Mouse (Mus musculus) midbrain, embryonic 16.5 days (tissue): ENCODE data around the gene Prap1. TPM values are rescaled to one million over a fixed set of nuclear protein-coding genes. Genes with fewer than 3 reads are reported as not detected.

Experiments used
- ATAC-seq: fragments of 200-750 bp; cut with Nextera tagmentation; 2 replicates; pipeline ENCODE4 v1.8.0; 2017; ENCODE audit warnings: moderate TSS enrichment
- H3K27ac ChIP-seq: fragments of 300-500 bp; sonication (generic); 2 replicates; pipeline ENCODE4 v1.5.1; 2014; ENCODE audit warnings: mild to moderate bottlenecking, low read length, mixed read lengths
- H3K27me3 ChIP-seq: fragments of 300-500 bp; sonication (generic); 2 replicates; pipeline ENCODE4 v1.6.1; 2014; ENCODE audit warnings: low read depth, low read length, mixed read lengths; ENCODE audit not compliant: control insufficient read depth, insufficient read depth
- H3K36me3 ChIP-seq: fragments of 300-500 bp; sonication (generic); 2 replicates; pipeline ENCODE4 v1.6.1; 2014; ENCODE audit warnings: mild to moderate bottlenecking, low read length, moderate library complexity, mixed read lengths; ENCODE audit not compliant: control insufficient read depth, insufficient read depth
- H3K4me1 ChIP-seq: fragments of 300-500 bp; sonication (generic); 2 replicates; pipeline ENCODE4 v1.6.1; 2014; ENCODE audit warnings: mild to moderate bottlenecking, low read length, mixed read lengths; ENCODE audit not compliant: control insufficient read depth, insufficient read depth
- H3K4me2 ChIP-seq: fragments of 300-500 bp; sonication (generic); 2 replicates; pipeline ENCODE4 v1.6.1; 2014; ENCODE audit warnings: mild to moderate bottlenecking, low read length, mixed read lengths
- H3K4me3 ChIP-seq: fragments of 300-500 bp; sonication (generic); 2 replicates; pipeline ENCODE4 v1.5.1; 2014; ENCODE audit warnings: low read depth, mild to moderate bottlenecking, low read length, moderate library complexity, mixed read lengths
- H3K9ac ChIP-seq: fragments of 300-500 bp; sonication (generic); 2 replicates; pipeline ENCODE4 v1.6.1; 2014; ENCODE audit warnings: low read depth, low read length, mixed read lengths
- H3K9me3 ChIP-seq: fragments of 300-500 bp; sonication (generic); replicated peaks from 2 replicates; pipeline ENCODE4 v1.6.1; 2014; ENCODE audit warnings: mild to moderate bottlenecking, low read length, mixed read lengths; ENCODE audit not compliant: control insufficient read depth, poor library complexity, severe bottlenecking
- WGBS: fragments of 180-500 bp; shearing (Covaris S2); extraction: QIAGEN DNeasy Blood & Tissue Kit; methylation state at CpG from one replicate; pipeline ENCODE4 v1.1.7; 2014; 5-methylcytosine and 5-hydroxymethylcytosine counted together
- polyA plus RNA-seq: library from polyadenylated mRNA; unstranded; fragments of >200 nt; fragmentation: Nextera tagmentation; extraction: Ambion mirVana; gene quantifications from 2 replicates; pipeline ENCODE4 v1.2.1, GENCODE M21; 2015

The Prap1 gene
- polyA plus RNA-seq, 1 experiment from 2014 or later = not detected

GRCm38 (mm10) chr7:140101993-140102860 lies 9.0 kb downstream of the Prap1 start, which contains the start of gene Fuom:
TSS of gene Fuom (minus strand) at chr7:140102441.
- Histone ChIP-seq H3K27me3 (no peaks in the 10 kb centered on the region), H3K4me1 (peaks cover 14% of the 10 kb centered on the region), H3K4me3 (peak within 1 kb of the TSS; percentile 46), H3K9ac (peak within 1 kb of the TSS; percentile 66), H3K4me2 (peak within 1 kb of the TSS; percentile 78), H3K9me3 (no peaks in the 10 kb centered on the region), H3K27ac (peak within 1 kb of the TSS; percentile 57; the same call in 1 of the 2 replicates), H3K36me3 (peaks cover 6% of the 10 kb centered on the region; the same call in 1 of the 2 replicates)
- peak; percentile 89 for ATAC-seq
- WGBS = 1% methylated on average over 30 of the region's 30 CpGs

GRCm38 (mm10) chr7:140104009-140104408 lies 10.8 kb downstream of the Prap1 start:
- peaks cover 13% of the 10 kb centered on the region; the same call in 1 of the 2 replicates for H3K36me3 ChIP-seq
- H3K4me3 ChIP-seq = no peak overlapping the region
- H3K9me3 ChIP-seq = no peaks in the 10 kb centered on the region
- no peak overlapping the region for H3K27ac ChIP-seq
- ATAC-seq = no peak
- no peak overlapping the region for H3K4me2 ChIP-seq
- no peaks in the 10 kb centered on the region for H3K27me3 ChIP-seq
- WGBS = 88% methylated on average over 4 of the region's 4 CpGs
- H3K9ac ChIP-seq = no peak overlapping the region
- peaks cover 14% of the 10 kb centered on the region for H3K4me1 ChIP-seq

- H3K36me3 ChIP-seq = peaks cover 25% of the 10 kb centered on the region
- no peak for ATAC-seq
Observed at GRCm38 (mm10) chr7:140111943-140112342, 18.7 kb downstream of the Prap1 start.

GRCm38 (mm10) chr7:140115583-140116328 lies 22.6 kb downstream of the Prap1 start, which contains the start of gene Paox:
TSS of gene Paox (plus strand) at chr7:140115799.
- no peaks in the 10 kb centered on the region for H3K9me3 ChIP-seq
- peak; percentile 71 for ATAC-seq
- peak within 1 kb of the TSS; percentile 86 for H3K9ac ChIP-seq
- H3K36me3 ChIP-seq = peaks cover 2% of the 10 kb centered on the region; the same call in 1 of the 2 replicates
- peak within 1 kb of the TSS; percentile 87 for H3K4me2 ChIP-seq
- peaks cover 11% of the 10 kb centered on the region; the same call in 1 of the 2 replicates for H3K4me1 ChIP-seq
- 3% methylated on average over 23 of the region's 23 CpGs for WGBS
- peak within 1 kb of the TSS; percentile 84 for H3K27ac ChIP-seq
- peak within 1 kb of the TSS; percentile 68 for H3K4me3 ChIP-seq
- no peaks in the 10 kb centered on the region for H3K27me3 ChIP-seq

More at GRCm38 (mm10) chr7:140111943-140112342, 18.7 kb downstream of the Prap1 start:
- no peaks in the 10 kb centered on the region for H3K9me3 ChIP-seq
- H3K27ac ChIP-seq = no peak overlapping the region
- no peak overlapping the region for H3K9ac ChIP-seq
- no peaks in the 10 kb centered on the region for H3K27me3 ChIP-seq
- no peak overlapping the region for H3K4me2 ChIP-seq
- peaks cover 7% of the 10 kb centered on the region; the same call in 1 of the 2 replicates for H3K4me1 ChIP-seq
- 68% methylated on average over 3 of the region's 3 CpGs for WGBS
- no peak overlapping the region for H3K4me3 ChIP-seq

- Histone ChIP-seq H3K36me3 (no peaks in the 10 kb centered on the region), H3K9me3 (no peaks in the 10 kb centered on the region), H3K4me3 (peak within 1 kb of the TSS; percentile 68), H3K4me2 (peak within 1 kb of the TSS; percentile 87), H3K9ac (peak within 1 kb of the TSS; percentile 86), H3K4me1 (peaks cover 11% of the 10 kb centered on the region; the same call in 1 of the 2 replicates), H3K27me3 (no peaks in the 10 kb centered on the region), H3K27ac (peak within 1 kb of the TSS; percentile 84)
- 3% methylated on average over 28 of the region's 28 CpGs for WGBS
- ATAC-seq = peak; percentile 96
Observed at GRCm38 (mm10) chr7:140116329-140117054, 23.3 kb downstream of the Prap1 start, which contains the start of gene Echs1. TSS of gene Echs1 (minus strand) at chr7:140116476.

GRCm38 (mm10) chr7:140120484-140120883 lies 27.3 kb downstream of the Prap1 start:
- H3K27me3 ChIP-seq = no peaks in the 10 kb centered on the region
- WGBS = 97% methylated on average over 2 of the region's 2 CpGs
- ATAC-seq = no peak

GRCm38 (mm10) chr7:140121338-140121910 lies 28.2 kb downstream of the Prap1 start:
- no peak overlapping the region for H3K4me2 ChIP-seq
- H3K9ac ChIP-seq = no peak overlapping the region
- no peak for ATAC-seq
- no peak overlapping the region for H3K4me3 ChIP-seq
- no peaks in the 10 kb centered on the region for H3K27me3 ChIP-seq
- no peaks in the 10 kb centered on the region for H3K9me3 ChIP-seq
- H3K27ac ChIP-seq = no peak overlapping the region
- 74% methylated on average over 11 of the region's 13 CpGs for WGBS
- no peaks in the 10 kb centered on the region for H3K36me3 ChIP-seq
- peaks cover 5% of the 10 kb centered on the region; the same call in 1 of the 2 replicates for H3K4me1 ChIP-seq

More at GRCm38 (mm10) chr7:140120484-140120883, 27.3 kb downstream of the Prap1 start:
- Histone ChIP-seq H3K27ac (no peak overlapping the region), H3K9me3 (no peaks in the 10 kb centered on the region), H3K4me1 (peaks cover 8% of the 10 kb centered on the region; the same call in 1 of the 2 replicates), H3K4me3 (no peak overlapping the region), H3K4me2 (no peak overlapping the region), H3K9ac (no peak overlapping the region), H3K36me3 (no peaks in the 10 kb centered on the region)

- no peaks in the 10 kb centered on the region for H3K27me3 ChIP-seq
- H3K27ac ChIP-seq = no peak overlapping the region
- no peak overlapping the region for H3K4me2 ChIP-seq
- 33% methylated on average over 4 of the region's 4 CpGs for WGBS
- ATAC-seq = no peak
- H3K4me1 ChIP-seq = no peaks in the 10 kb centered on the region; the same call in 1 of the 2 replicates
- H3K9ac ChIP-seq = no peak overlapping the region
- H3K4me3 ChIP-seq = no peak overlapping the region
- H3K36me3 ChIP-seq = no peaks in the 10 kb centered on the region
- H3K9me3 ChIP-seq = no peaks in the 10 kb centered on the region
Observed at GRCm38 (mm10) chr7:140122765-140123164, 29.6 kb downstream of the Prap1 start.
